Mouse (Mus musculus) MEL (cell line): ENCODE measurements around the gene Fbxl7. TPM values are rescaled to one million over a fixed set of nuclear protein-coding genes. Genes with fewer than 3 reads are reported as not detected.

Source experiments
- DNase-seq: peaks from one replicate; pipeline ENCODE4 v3.0.0; 2011; ENCODE audit warnings: low read depth, low spot score
- H3K27ac ChIP-seq: 2 replicates; pipeline ENCODE4 v1.5.1; 2012; ENCODE audit warnings: low read depth, mild to moderate bottlenecking, control low read depth, low read length, moderate library complexity; ENCODE audit not compliant: control insufficient read depth
- H3K27me3 ChIP-seq, 2 experiments: fragments of 150-350 bp in 1 of 2; sonication (generic) in 1 of 2; 2 replicates each; pipeline ENCODE4 v1.6.1; 2012; ENCODE audit warnings: low read length in 2 of 2, mild to moderate bottlenecking in 2 of 2, improper control_type of control experiment in 1 of 2, moderate library complexity in 1 of 2; ENCODE audit not compliant: insufficient read depth in 2 of 2, control insufficient read depth in 1 of 2
- H3K36me3 ChIP-seq, 2 experiments: 2 replicates each; pipeline ENCODE4 v1.6.1; 2012 to 2014; ENCODE audit warnings: low read length in 2 of 2, improper control_type of control experiment in 1 of 2, inconsistent platforms in 1 of 2, mild to moderate bottlenecking in 1 of 2; ENCODE audit not compliant: insufficient read depth in 2 of 2, control insufficient read depth in 1 of 2
- H3K4me1 ChIP-seq, 2 experiments: fragments of 150-350 bp in 1 of 2; sonication (generic) in 1 of 2; 2 replicates each; pipeline ENCODE4 v1.6.1; 2012; ENCODE audit warnings: low read length in 2 of 2, improper control_type of control experiment in 1 of 2, mild to moderate bottlenecking in 1 of 2; ENCODE audit not compliant: insufficient read depth in 2 of 2, control insufficient read depth in 1 of 2
- H3K4me3 ChIP-seq, 2 experiments: fragments of 150-350 bp in 1 of 2; sonication (generic) in 1 of 2; 2 replicates each; pipeline ENCODE4 v1.5.1; 2012; ENCODE audit warnings: low read depth in 2 of 2, low read length in 2 of 2, mild to moderate bottlenecking in 2 of 2, moderate library complexity in 2 of 2, control low read depth in 1 of 2, improper control_type of control experiment in 1 of 2; ENCODE audit not compliant: control insufficient read depth in 1 of 2, insufficient read depth in 1 of 2
- H3K79me2 ChIP-seq: 2 replicates; pipeline ENCODE4 v1.6.1; 2012; ENCODE audit warnings: mild to moderate bottlenecking, low read length, moderate library complexity; ENCODE audit not compliant: control insufficient read depth, poor library complexity, insufficient read depth
- H3K9ac ChIP-seq: 2 replicates; pipeline ENCODE4 v1.6.1; 2012; ENCODE audit warnings: low read depth, mild to moderate bottlenecking, control low read depth, low read length, moderate library complexity; ENCODE audit not compliant: control insufficient read depth, poor library complexity, severe bottlenecking
- H3K9me3 ChIP-seq: fragments of 150-350 bp; sonication (generic); replicated peaks from 2 replicates; pipeline ENCODE4 v1.6.1; 2012; ENCODE audit warnings: mild to moderate bottlenecking, low read length, improper control_type of control experiment, moderate library complexity; ENCODE audit not compliant: insufficient read depth
- BHLHE40 ChIP-seq: IDR thresholded peaks from 2 replicates; pipeline ENCODE4 v1.6.1; 2012; ENCODE audit warnings: low read depth, mild to moderate bottlenecking, inconsistent platforms, low read length, improper control_type of control experiment, borderline replicate concordance
- CHD1 ChIP-seq: IDR thresholded peaks from 2 replicates; pipeline ENCODE4 v1.6.1; 2012; ENCODE audit warnings: low read depth, mild to moderate bottlenecking, inconsistent platforms, low read length, improper control_type of control experiment
- CTCF ChIP-seq, 3 experiments: IDR thresholded peaks in 2 of 3; conservative IDR thresholded peaks in 1 of 3; 2 replicates each; pipeline ENCODE4 v1.5.1; 2011 to 2012; ENCODE audit warnings: low read length in 3 of 3, low read depth in 2 of 3, mild to moderate bottlenecking in 2 of 3, improper control_type of control experiment in 1 of 3, inconsistent platforms in 1 of 3, mixed read lengths in 1 of 3, moderate library complexity in 1 of 3; ENCODE audit not compliant: control insufficient read depth in 1 of 3, insufficient read depth in 1 of 3, poor library complexity in 1 of 3, severe bottlenecking in 1 of 3
- E2F4 ChIP-seq: IDR thresholded peaks from 2 replicates; pipeline ENCODE4 v1.6.1; 2011; ENCODE audit warnings: low read depth, low read length, improper control_type of control experiment, borderline replicate concordance
- ELF1 ChIP-seq: IDR thresholded peaks from 2 replicates; pipeline ENCODE4 v1.6.1; 2014; ENCODE audit warnings: low read depth, mild to moderate bottlenecking, inconsistent platforms, low read length, improper control_type of control experiment, moderate library complexity
- ETS1 ChIP-seq: IDR thresholded peaks from 2 replicates; pipeline ENCODE4 v1.6.1; 2012; ENCODE audit warnings: low read depth, mild to moderate bottlenecking, inconsistent platforms, low read length, improper control_type of control experiment, moderate library complexity
- GABPA ChIP-seq: IDR thresholded peaks from 2 replicates; pipeline ENCODE4 v1.6.1; 2012; ENCODE audit warnings: low read depth, mild to moderate bottlenecking, inconsistent platforms, low read length, improper control_type of control experiment, moderate library complexity
- HCFC1 ChIP-seq: IDR thresholded peaks from 2 replicates; pipeline ENCODE4 v1.6.1; 2012; ENCODE audit warnings: low read depth, mild to moderate bottlenecking, inconsistent platforms, low read length, improper control_type of control experiment, moderate library complexity
- JUND ChIP-seq: IDR thresholded peaks from 2 replicates; pipeline ENCODE4 v1.6.1; 2011; ENCODE audit warnings: low read depth, mild to moderate bottlenecking, improper control_type of control experiment, low read length
- KAT2A ChIP-seq: conservative IDR thresholded peaks from 2 replicates; pipeline ENCODE4 v1.6.1; 2012; ENCODE audit warnings: low read depth, low read length, improper control_type of control experiment, inconsistent platforms
- MAX ChIP-seq: IDR thresholded peaks from 2 replicates; pipeline ENCODE4 v1.6.1; 2011; ENCODE audit warnings: low read length, improper control_type of control experiment
- MEF2A ChIP-seq: IDR thresholded peaks from 2 replicates; pipeline ENCODE4 v1.6.1; 2014; ENCODE audit warnings: low read depth, mild to moderate bottlenecking, inconsistent platforms, low read length, improper control_type of control experiment; ENCODE audit not compliant: poor library complexity, insufficient replicate concordance, severe bottlenecking; ENCODE audit errors: extremely low read depth
- MXI1 ChIP-seq: IDR thresholded peaks from 2 replicates; pipeline ENCODE4 v1.6.1; 2011; ENCODE audit warnings: mild to moderate bottlenecking, low read depth, low read length, improper control_type of control experiment
- MYB ChIP-seq: IDR thresholded peaks from 2 replicates; pipeline ENCODE4 v1.6.1; 2011; ENCODE audit warnings: mild to moderate bottlenecking, low read depth, low read length, improper control_type of control experiment
- MYC ChIP-seq: IDR thresholded peaks from 2 replicates; pipeline ENCODE4 v1.6.1; 2011; ENCODE audit warnings: low read depth, mild to moderate bottlenecking, low read length, improper control_type of control experiment, moderate library complexity
- NRF1 ChIP-seq: IDR thresholded peaks from 2 replicates; pipeline ENCODE4 v1.6.1; 2014; ENCODE audit warnings: low read depth, mild to moderate bottlenecking, inconsistent platforms, low read length, improper control_type of control experiment, moderate library complexity; ENCODE audit not compliant: poor library complexity, insufficient read depth, severe bottlenecking
- POLR2AphosphoS5 ChIP-seq: IDR thresholded peaks from 2 replicates; pipeline ENCODE4 v1.6.1; 2012; ENCODE audit warnings: low read depth, borderline replicate concordance, mild to moderate bottlenecking, inconsistent platforms, low read length, moderate library complexity, mixed read lengths
- SMC3 ChIP-seq: IDR thresholded peaks from 2 replicates; pipeline ENCODE4 v1.6.1; 2011; ENCODE audit warnings: low read depth, low read length, improper control_type of control experiment
- TBP ChIP-seq: IDR thresholded peaks from 2 replicates; pipeline ENCODE4 v1.8.0; 2011; ENCODE audit warnings: low read depth, low read length, improper control_type of control experiment
- TCF12 ChIP-seq: IDR thresholded peaks from 2 replicates; pipeline ENCODE4 v1.6.1; 2014; ENCODE audit warnings: low read depth, mild to moderate bottlenecking, inconsistent platforms, low read length, improper control_type of control experiment, moderate library complexity
- USF2 ChIP-seq, 2 experiments: IDR thresholded peaks; 2 replicates each; pipeline ENCODE4 v1.6.1; 2011 to 2012; ENCODE audit warnings: improper control_type of control experiment in 2 of 2, low read length in 2 of 2, borderline replicate concordance in 1 of 2, inconsistent platforms in 1 of 2, low read depth in 1 of 2, mild to moderate bottlenecking in 1 of 2; ENCODE audit not compliant: insufficient read depth in 1 of 2
- ZNF384 ChIP-seq: IDR thresholded peaks from 2 replicates; pipeline ENCODE4 v1.6.1; 2012; ENCODE audit warnings: low read depth, mild to moderate bottlenecking, inconsistent platforms, low read length, improper control_type of control experiment
- polyA plus RNA-seq, 2 experiments: library from polyadenylated mRNA; stranded (reverse) in 1 of 2; unstranded in 1 of 2; fragments of >175 nt in 1 of 2; fragments of >200 nt in 1 of 2; gene quantifications; 2 replicates each; pipeline versions ENCODE4 v1.2.1 to v1.2.4; 2012; ENCODE audit warnings: low replicate concordance in 2 of 2, low read depth in 1 of 2; ENCODE audit not compliant: insufficient read length in 2 of 2, insufficient read depth in 1 of 2, missing spikeins in 1 of 2
- total RNA-seq: library from RNA; depleted of rRNA; stranded (reverse); fragments of 300-350 nt; gene quantifications from 2 replicates; pipeline ENCODE4 v1.2.3, GENCODE M21; 2012

Gene Fbxl7
- total and polyA plus RNA-seq, 3 experiments = not detected

GRCm38 (mm10) chr15:26842216-26842615 is 53.2 kb downstream of the Fbxl7 start:
- no peaks in the 10 kb centered on the region for H3K9me3 ChIP-seq
- no peak overlapping the region for H3K27ac ChIP-seq
- no peak overlapping the region for H3K4me3 ChIP-seq
- H3K9ac ChIP-seq = no peak overlapping the region
- H3K4me1 ChIP-seq = no peaks in the 10 kb centered on the region
- DNase-seq = no peak
- TF ChIP-seq CHD1 (no peak), MYB (no peak), TCF12 (no peak), POLR2AphosphoS5 (no peak), SMC3 (no peak), GABPA (no peak), CTCF (IDR thresholded peaks at IDR 0.05 in 2 of 3, conservative IDR thresholded peaks at IDR 0.05 in 1 of 3; ENCODE audit: control insufficient read depth in 1 of 3, insufficient read depth in 1 of 3, low read depth in 2 of 3, low read length in 3 of 3, poor library complexity in 1 of 3, severe bottlenecking in 1 of 3) (no peak), MXI1 (no peak), TBP (no peak), MAX (no peak), ELF1 (no peak), KAT2A (no peak), USF2 (IDR thresholded peaks at IDR 0.05; ENCODE audit: borderline replicate concordance in 1 of 2, insufficient read depth in 1 of 2, low read depth in 1 of 2, low read length in 2 of 2) (no peak), BHLHE40 (no peak), HCFC1 (no peak), NRF1 (no peak), ETS1 (no peak), ZNF384 (no peak)
- H3K36me3 ChIP-seq = no peaks in the 10 kb centered on the region
- no peaks in the 10 kb centered on the region for H3K79me2 ChIP-seq
- H3K27me3 ChIP-seq = no peaks in the 10 kb centered on the region

GRCm38 (mm10) chr15:26838386-26838785 is 57.0 kb downstream of the Fbxl7 start:
- no peak overlapping the region for H3K27ac ChIP-seq
- H3K4me1 ChIP-seq = no peaks in the 10 kb centered on the region
- no peaks in the 10 kb centered on the region for H3K36me3 ChIP-seq
- no peaks in the 10 kb centered on the region for H3K27me3 ChIP-seq
- H3K4me3 ChIP-seq = no peak overlapping the region
- no peak overlapping the region for H3K9ac ChIP-seq
- TF ChIP-seq JUND (no peak), MEF2A (no peak), MAX (no peak), SMC3 (no peak), E2F4 (no peak), MYC (no peak)
- H3K79me2 ChIP-seq = no peaks in the 10 kb centered on the region
- no peak for DNase-seq
- H3K9me3 ChIP-seq = no peaks in the 10 kb centered on the region
